Mouse (Mus musculus): ENCODE measurements around the gene Cdc42bpg. TPM values are rescaled to one million over a fixed set of nuclear protein-coding genes. Genes with fewer than 3 reads are reported as not detected.
A peak's percentile ranks its signal among the peaks of the same experiment; 100 is the strongest.
"Not testable (repeated sequence)": the region's sequence is repeated elsewhere in the genome, so short reads cannot be mapped to it uniquely, and the experiment has no call there.

Gene Cdc42bpg
- total RNA-seq, 2 experiments from 2014 or later, result 2.7 to 3.1 TPM

GRCm38 (mm10) chr19:6291117-6291781 is 15.0 kb upstream of the Cdc42bpg start:
- no peak for DNase-seq (ENCODE audit: low spot score in 2 of 2)
- intact Hi-C loops (cut with DNase I), result no loop called here

- DNase-seq (ENCODE audit: low spot score in 2 of 2), result no peak
- intact Hi-C loops (cut with DNase I), result no loop called here
Observed at GRCm38 (mm10) chr19:6292262-6292661, 14.0 kb upstream of the Cdc42bpg start.

GRCm38 (mm10) chr19:6294301-6294700 is 12.0 kb upstream of the Cdc42bpg start:
- intact Hi-C loops (cut with DNase I), result no loop called here
- no peak for DNase-seq (ENCODE audit: low spot score in 2 of 2)

- no peak for DNase-seq (ENCODE audit: low spot score in 2 of 2)
- intact Hi-C loops (cut with DNase I), result no loop called here
Observed at GRCm38 (mm10) chr19:6296551-6297210, 9.6 kb upstream of the Cdc42bpg start.

- intact Hi-C loops (cut with DNase I), result no loop called here
- DNase-seq (ENCODE audit: low spot score in 2 of 2), result no peak
Observed at GRCm38 (mm10) chr19:6297641-6298040, 8.6 kb upstream of the Cdc42bpg start.

- no peak for DNase-seq (ENCODE audit: low spot score in 2 of 2)
- intact Hi-C loops (cut with DNase I), result no loop called here
Observed at GRCm38 (mm10) chr19:6299003-6299402, 7.3 kb upstream of the Cdc42bpg start.

- intact Hi-C loops (cut with DNase I), result no loop called here
- peak in 1 of 2 experiments; percentile 22 for DNase-seq (ENCODE audit: low spot score in 2 of 2)
Observed at GRCm38 (mm10) chr19:6299450-6300267, 6.6 kb upstream of the Cdc42bpg start.

- intact Hi-C loops (cut with DNase I), result no loop called here
- DNase-seq (ENCODE audit: low spot score in 2 of 2), result no peak
Observed at GRCm38 (mm10) chr19:6300402-6300841, 5.8 kb upstream of the Cdc42bpg start.

- no peak for DNase-seq (ENCODE audit: low spot score in 2 of 2)
- intact Hi-C loops (cut with DNase I), result no loop called here
Observed at GRCm38 (mm10) chr19:6302114-6302513, 4.1 kb upstream of the Cdc42bpg start.

- DNase-seq (ENCODE audit: low spot score in 2 of 2), result peak; percentile 19 to 32
- intact Hi-C loops (cut with DNase I), result no loop called here
Observed at GRCm38 (mm10) chr19:6302522-6302921, 3.7 kb upstream of the Cdc42bpg start.

- intact Hi-C loops (cut with DNase I), result loop anchor here (1.0 kb wide), 1 partner anchor 36 kb away; no protein-coding TSS in a partner anchor
- DNase-seq (ENCODE audit: low spot score in 2 of 2), result no peak
Observed at GRCm38 (mm10) chr19:6303831-6304230, 2.4 kb upstream of the Cdc42bpg start.

- peak; percentile 68 to 76 for DNase-seq (ENCODE audit: low spot score in 2 of 2)
- intact Hi-C loops (cut with DNase I), result loop anchor here (1.0 kb wide), 1 partner anchor 37 kb away; no protein-coding TSS in a partner anchor
Observed at GRCm38 (mm10) chr19:6304787-6305516, 1.3 kb upstream of the Cdc42bpg start.

GRCm38 (mm10) chr19:6305517-6306115 is 640 bp upstream of the Cdc42bpg start:
- no peak for DNase-seq (ENCODE audit: low spot score in 2 of 2)
- intact Hi-C loops (cut with DNase I), result no loop called here

GRCm38 (mm10) chr19:6306586-6306985 is 330 bp downstream of the Cdc42bpg start:
- DNase-seq (ENCODE audit: low spot score in 2 of 2), result peak; percentile 49 to 52
- intact Hi-C loops (cut with DNase I), result no loop called here

- intact Hi-C loops (cut with DNase I), result no loop called here
- DNase-seq (ENCODE audit: low spot score in 2 of 2), result no peak
Observed at GRCm38 (mm10) chr19:6307733-6308531, 1.7 kb downstream of the Cdc42bpg start.

GRCm38 (mm10) chr19:6310181-6310580 is 3.9 kb downstream of the Cdc42bpg start:
- intact Hi-C loops (cut with DNase I), result no loop called here
- no peak for DNase-seq (ENCODE audit: low spot score in 2 of 2)

- DNase-seq (ENCODE audit: low spot score in 2 of 2); intact Hi-C loops (cut with DNase I): not testable (repeated sequence)
Observed at GRCm38 (mm10) chr19:6311783-6312182, 5.5 kb downstream of the Cdc42bpg start.

GRCm38 (mm10) chr19:6313796-6314195 is 7.5 kb downstream of the Cdc42bpg start:
- intact Hi-C loops (cut with DNase I), result no loop called here
- DNase-seq (ENCODE audit: low spot score in 2 of 2), result no peak
